Mouse (Mus musculus) megakaryocyte, adult 5-6 weeks (primary cell): Measurements from ENCODE around the gene Mapk10. TPM values are rescaled to one million over a fixed set of nuclear protein-coding genes. Genes with fewer than 3 reads are reported as not detected.
A peak's percentile ranks its signal among the peaks of the same experiment; 100 is the strongest.
"Not testable (repeated sequence)": the region's sequence is repeated elsewhere in the genome, so short reads cannot be mapped to it uniquely, and the experiment has no call there.

Experiments used
- ATAC-seq: 2 replicates; pipeline ENCODE4 v1.8.0; 2016; ENCODE audit warnings: mild to moderate bottlenecking, inconsistent platforms; ENCODE audit not compliant: poor library complexity, severe bottlenecking
- total RNA-seq, 2 experiments: library from RNA; stranded (forward) in 1 of 2; stranded (reverse) in 1 of 2; fragments of 153-499, 151-499 nt in 1 of 2; fragments of 221-1000, 200-1000 nt in 1 of 2; gene quantifications; 2 replicates each; pipeline versions ENCODE4 v1.2.3 to v1.2.4; 2015 to 2017

The Mapk10 gene
- total RNA-seq, 2 experiments from 2014 or later, result not detected

GRCm38 (mm10) chr5:102976540-102976939 is 234.6 kb downstream of the Mapk10 start:
- no peak for ATAC-seq

GRCm38 (mm10) chr5:102974400-102974799 is 236.7 kb downstream of the Mapk10 start:
- no peak for ATAC-seq

- ATAC-seq, result no peak
These were observed 246.7 kb downstream of the Mapk10 start for GRCm38 (mm10) chr5:102964396-102964795.

- ATAC-seq, result no peak
These were observed 257.7 kb downstream of the Mapk10 start for GRCm38 (mm10) chr5:102953414-102953813.

- ATAC-seq, result no peak
These were observed 258.2 kb downstream of the Mapk10 start for GRCm38 (mm10) chr5:102952918-102953317.

GRCm38 (mm10) chr5:102947061-102947711 is 263.9 kb downstream of the Mapk10 start:
- no peak for ATAC-seq

- ATAC-seq, result no peak
These were observed 264.5 kb downstream of the Mapk10 start for GRCm38 (mm10) chr5:102946625-102947024.

- ATAC-seq, result not testable (repeated sequence)
These were observed 267.1 kb downstream of the Mapk10 start for GRCm38 (mm10) chr5:102943864-102944630.

- no peak for ATAC-seq
These were observed 281.0 kb downstream of the Mapk10 start for GRCm38 (mm10) chr5:102930161-102930560.

GRCm38 (mm10) chr5:102926786-102927185 is 284.3 kb downstream of the Mapk10 start:
- ATAC-seq, result no peak

- no peak for ATAC-seq
These were observed 290.9 kb downstream of the Mapk10 start for GRCm38 (mm10) chr5:102920199-102920598.

GRCm38 (mm10) chr5:102905441-102906211 is 305.5 kb downstream of the Mapk10 start:
- ATAC-seq, result no peak

- ATAC-seq, result no peak
These were observed 307.1 kb downstream of the Mapk10 start for GRCm38 (mm10) chr5:102904066-102904465.

GRCm38 (mm10) chr5:102903487-102903886 is 307.6 kb downstream of the Mapk10 start:
- no peak for ATAC-seq

GRCm38 (mm10) chr5:102901176-102901575 is 310.0 kb downstream of the Mapk10 start:
- ATAC-seq, result no peak

- ATAC-seq, result no peak
These were observed 311.4 kb downstream of the Mapk10 start for GRCm38 (mm10) chr5:102899680-102900215.

GRCm38 (mm10) chr5:102898301-102898700 is 312.8 kb downstream of the Mapk10 start:
- ATAC-seq, result no peak

- no peak for ATAC-seq
These were observed 318.9 kb downstream of the Mapk10 start for GRCm38 (mm10) chr5:102892226-102892625.

GRCm38 (mm10) chr5:102889163-102889488 is 322.0 kb downstream of the Mapk10 start:
- ATAC-seq, result no peak

GRCm38 (mm10) chr5:102888482-102889162 is 322.5 kb downstream of the Mapk10 start:
- no peak for ATAC-seq

GRCm38 (mm10) chr5:102875628-102876027 is 335.5 kb downstream of the Mapk10 start:
- peak; percentile 77 for ATAC-seq
